Mouse (Mus musculus): ENCODE results near the gene Mocs2. TPM values are rescaled to one million over a fixed set of nuclear protein-coding genes. Genes with fewer than 3 reads are reported as not detected.

Gene Mocs2
- polyA plus RNA-seq (2017; shearing (Covaris generic)): 10 to 100 TPM; 50.4 to 58.0 TPM

GRCm38 (mm10) chr13:114817751-114818360 lies at the start of gene Mocs2:
Gene Mocs2, plus strand, starts transcription at chr13:114818236.

Other genes with a start within 250 kb of the Mocs2 start
- 10 to 100 TPM in 1 of 2 experiments, 1 to 10 TPM in 1; 1.4 to 14.9 TPM for gene Itga2, start 113.9 kb downstream of the Mocs2 start, polyA plus RNA-seq (2017; shearing (Covaris generic))

All from activated CD4-positive, CD25-positive, alpha-beta regulatory T cell (primary cell).